Mouse (Mus musculus) c-Kit-positive CD71-positive TER-119-positive erythroid progenitor cells, embryonic 14.5 days (primary cell): ENCODE data around the gene Slc15a5.

Source experiments
- DNase-seq: peaks from one replicate; pipeline ENCODE4 v3.0.0-alpha.2; 2013; ENCODE audit warnings: low spot score

Slc15a5 gene

DNA sequence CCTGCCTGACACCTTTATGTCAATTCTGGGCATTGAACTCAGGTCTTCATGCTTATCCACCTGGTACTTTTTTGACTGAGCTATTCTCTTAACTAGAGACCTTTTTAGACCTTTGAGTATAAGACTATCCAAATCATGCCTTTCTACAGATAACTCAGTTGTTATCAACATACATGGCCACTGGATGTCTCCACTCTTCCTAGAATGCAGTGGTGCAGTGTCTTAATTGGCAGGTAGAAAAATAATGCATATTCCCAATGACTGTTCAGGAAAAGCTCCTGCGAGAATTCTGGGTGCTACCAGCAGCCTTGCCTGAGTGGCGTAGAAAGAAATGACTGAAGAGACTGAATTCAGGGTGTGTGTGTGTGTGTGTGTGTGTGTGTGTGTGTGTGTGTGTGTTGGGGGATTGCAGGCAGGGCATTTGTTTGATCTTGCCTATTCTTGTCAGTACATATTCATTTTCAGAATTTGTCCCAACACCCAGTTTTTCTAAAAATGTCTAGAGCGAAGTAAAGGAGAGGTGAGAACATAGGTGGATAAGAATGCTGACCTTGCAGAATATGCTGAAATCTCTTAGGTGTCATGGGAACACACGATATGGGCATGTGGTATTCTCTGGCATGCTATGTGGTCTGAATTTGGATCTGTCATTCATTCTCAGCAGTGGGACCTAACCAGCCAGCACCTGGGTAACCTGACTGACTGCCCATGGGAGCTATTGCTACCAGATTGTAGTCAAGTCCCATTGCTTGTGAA lies 119.5 kb downstream of the Slc15a5 start:
- no peak for DNase-seq

DNA sequence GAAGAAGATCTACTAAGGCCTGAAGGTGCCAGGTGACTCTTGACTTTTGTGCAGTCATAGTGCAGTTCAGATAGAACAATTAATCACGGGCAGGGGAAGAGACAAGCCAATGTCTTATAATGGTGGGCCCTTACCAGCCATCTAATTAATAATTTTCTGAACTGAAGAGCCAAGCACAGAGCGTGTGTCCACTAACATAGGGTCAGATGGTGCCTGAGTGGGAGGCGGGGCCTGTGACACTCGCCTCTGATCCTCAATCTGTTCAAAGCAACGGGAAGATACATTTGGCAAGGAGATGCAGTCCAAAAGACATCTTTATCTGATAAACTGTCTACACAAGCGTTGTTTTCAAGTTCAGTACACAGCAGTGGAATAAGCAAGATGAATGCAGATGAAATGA lies 122.1 kb downstream of the Slc15a5 start:
- DNase-seq = no peak

DNA sequence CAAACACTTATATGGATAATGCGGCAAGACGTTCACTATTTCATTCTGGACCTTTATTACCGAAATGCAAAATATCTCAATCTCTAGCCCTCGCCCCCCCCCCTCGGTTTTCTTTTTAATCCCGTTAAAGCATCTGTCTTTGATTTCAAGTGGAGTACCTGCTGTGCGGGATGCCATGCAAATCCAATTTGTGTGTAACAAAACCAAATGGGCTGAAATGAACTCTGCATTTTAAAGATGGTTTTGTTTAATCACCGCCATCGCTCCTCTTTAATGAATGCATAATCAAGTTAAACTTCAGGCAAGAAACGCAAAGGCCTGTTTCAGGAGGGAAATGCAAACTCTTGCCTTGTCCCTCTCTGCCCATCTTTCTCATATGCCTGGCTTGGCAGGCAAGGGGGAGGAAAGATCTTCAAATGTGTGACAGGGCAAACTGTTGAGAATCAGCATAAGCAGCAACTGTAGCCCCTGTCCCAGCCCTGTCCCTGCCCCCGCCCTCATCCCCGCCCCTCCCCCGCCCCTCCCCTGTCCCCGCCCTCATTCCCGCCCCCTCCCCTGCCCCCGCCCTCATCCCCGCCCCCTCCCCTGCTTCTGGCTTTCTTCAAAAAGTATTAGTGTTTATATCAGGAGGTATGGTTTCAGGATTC lies 122.8 kb downstream of the Slc15a5 start:
- DNase-seq = no peak

DNA sequence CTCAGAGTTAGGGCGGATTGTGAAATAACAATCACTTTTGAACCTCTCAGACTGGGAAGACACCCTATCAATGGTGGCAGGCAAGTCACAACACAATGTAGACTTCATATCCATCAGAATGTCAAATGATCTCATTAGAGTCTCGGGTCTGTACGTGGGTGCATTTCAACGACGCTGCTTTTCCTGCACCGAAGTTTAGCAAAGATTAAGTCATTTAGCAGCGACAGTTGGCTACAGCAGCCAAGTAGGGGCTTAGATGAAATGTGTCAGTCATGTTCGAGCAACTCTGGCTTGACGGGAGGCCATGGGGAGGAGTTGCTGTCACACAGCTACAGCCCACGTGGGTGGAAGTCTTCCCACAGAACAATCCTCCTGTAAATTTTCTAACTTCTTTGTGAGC lies 133.2 kb downstream of the Slc15a5 start:
- no peak for DNase-seq

DNA sequence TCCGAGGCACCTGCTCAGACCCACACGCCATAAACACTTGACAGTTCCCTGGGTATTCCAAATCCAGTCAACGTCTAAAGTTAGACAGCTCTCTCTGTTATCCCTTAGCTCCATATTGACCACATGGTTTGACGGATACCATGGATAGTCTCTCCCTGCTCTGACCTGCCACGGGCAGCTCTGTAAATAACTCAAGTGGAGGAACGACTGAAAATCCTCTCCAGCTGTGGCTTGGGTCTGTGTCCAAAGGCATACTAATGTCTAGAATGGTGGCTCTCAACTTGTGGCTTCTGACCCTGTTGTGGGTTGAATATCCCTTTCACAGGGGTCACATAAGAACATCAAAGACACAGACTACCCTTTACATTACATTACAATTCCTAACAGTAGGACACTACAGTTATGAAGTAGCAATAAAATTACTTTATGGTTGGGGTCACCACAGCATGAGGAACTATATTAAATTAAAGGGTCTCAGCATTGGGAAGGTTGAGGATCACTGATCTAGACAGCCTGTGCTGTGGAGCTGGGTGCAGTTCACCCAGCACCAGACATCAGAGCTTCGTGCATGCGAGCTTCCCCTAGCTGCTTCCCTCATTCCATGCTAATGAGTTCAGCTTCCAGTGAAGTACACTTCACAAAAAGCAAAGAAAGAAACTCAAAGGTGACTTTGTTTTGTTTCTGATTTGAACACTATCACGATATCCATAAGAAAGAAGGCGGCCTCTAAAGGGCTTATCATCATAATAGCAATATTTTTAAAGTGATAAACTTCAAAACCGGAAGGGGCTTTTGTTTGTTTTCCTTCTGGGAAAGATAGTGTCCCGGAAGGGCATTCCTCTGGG lies 139.1 kb downstream of the Slc15a5 start:
- no peak for DNase-seq

DNA sequence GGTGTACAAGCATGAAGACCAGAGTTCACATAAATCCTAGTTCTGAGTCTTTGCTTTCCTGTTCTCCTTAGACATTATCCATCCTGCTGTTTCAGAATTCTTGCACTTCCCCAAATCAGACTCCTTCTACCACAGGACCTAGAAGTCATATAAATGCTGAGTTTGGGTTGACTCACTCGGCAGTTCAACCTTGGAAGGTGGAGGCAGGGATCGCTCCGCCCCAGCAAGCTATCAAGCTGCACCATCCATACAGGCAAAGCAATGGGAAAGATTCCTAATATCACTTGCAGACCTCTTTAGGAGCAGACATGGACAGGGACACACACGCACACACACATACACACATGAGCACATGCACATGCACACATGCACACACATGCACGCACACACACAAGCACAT lies 142.2 kb downstream of the Slc15a5 start:
- DNase-seq = no peak

DNA sequence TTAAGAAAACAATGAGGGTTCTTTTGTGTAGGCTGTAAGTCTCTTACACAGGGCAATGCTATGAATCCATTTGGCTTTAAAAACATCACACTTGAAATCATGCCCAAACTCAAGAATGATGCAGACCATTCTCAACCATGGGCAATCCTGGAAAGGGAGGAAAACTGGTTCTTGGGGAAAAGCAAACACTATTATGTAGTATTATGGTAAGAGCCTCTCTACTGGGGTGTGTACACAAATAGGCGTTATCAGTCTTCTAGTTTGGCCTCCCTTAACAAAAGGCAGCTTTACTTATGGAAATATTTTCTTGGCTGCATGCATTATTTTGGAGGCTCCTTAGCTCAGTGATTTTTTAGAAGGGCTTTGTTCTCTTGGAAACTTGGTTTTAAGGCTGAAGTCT lies 143.4 kb downstream of the Slc15a5 start:
- DNase-seq = no peak

DNA sequence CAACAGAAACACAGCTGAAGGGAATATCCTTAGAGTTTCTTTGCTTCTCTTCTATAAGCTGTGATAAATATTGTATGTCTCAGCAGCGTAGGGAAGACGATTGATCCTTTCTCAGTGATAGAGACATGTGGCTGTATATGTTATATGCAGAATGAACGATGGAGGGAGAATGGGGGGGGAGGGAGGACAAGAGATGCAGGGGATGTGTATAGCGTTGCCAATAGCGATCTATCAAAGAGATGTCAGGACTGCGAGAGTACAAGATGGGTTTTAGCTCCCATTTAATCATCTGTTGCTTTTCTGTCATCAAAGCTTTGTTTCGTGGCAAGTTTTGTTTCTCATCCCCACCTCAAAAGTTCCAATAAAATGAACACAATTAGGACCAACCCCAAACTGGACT lies 143.9 kb downstream of the Slc15a5 start:
- DNase-seq = no peak

DNA sequence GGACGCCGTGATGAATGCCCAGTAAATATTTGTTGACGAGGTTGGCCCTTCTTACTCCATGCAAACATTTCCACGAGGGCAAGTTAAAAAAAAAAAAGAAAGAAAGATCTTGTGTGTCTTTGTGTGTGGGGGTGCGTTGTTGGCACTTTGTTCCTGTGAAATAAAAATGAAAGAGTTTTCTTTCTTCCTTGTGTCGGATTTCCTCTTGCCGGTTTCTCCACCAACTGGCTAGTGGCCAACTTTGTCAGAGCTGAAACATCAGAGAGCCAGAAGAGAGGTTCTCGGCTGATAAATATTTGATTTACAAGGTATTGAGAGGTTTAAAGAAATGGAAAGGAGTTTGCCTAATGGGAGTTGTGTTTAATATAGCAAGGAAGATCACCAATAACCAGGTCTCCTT lies 144.4 kb downstream of the Slc15a5 start:
- no peak for DNase-seq

DNA sequence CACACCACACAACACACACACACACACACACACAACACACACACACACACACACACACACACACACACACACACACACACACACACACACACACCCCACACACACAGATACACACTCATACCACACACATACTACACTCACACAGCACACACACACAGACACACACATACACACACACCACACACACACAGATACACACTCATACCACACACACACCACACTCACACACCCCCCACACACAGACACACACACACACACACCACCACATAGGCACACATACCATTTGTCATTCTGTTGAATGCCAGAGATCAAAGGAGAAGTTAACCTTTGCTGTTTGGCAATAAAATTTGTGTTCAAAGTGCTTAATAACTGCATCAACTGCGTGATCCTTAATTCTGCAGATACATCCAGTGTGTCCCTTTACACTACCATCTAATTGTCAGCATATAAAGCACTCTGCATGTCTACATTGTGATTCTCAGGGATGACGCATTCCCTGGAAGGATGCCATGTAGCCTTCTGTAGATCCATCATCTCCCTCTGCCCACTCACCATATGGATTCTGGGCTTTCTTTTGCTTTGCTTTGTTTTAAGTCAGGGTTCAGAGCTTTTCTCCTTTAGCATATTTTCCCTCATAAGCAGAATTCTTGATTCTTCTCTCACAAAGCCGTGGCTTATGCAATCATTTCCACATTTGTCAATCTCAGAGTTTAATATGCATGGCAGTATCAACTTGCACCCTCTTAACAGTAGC lies 145.0 kb downstream of the Slc15a5 start:
- no peak for DNase-seq
